Mouse (Mus musculus) hindbrain, embryonic 15.5 days (tissue): ENCODE data around the gene Dmxl2. TPM values are rescaled to one million over a fixed set of nuclear protein-coding genes. Genes with fewer than 3 reads are reported as not detected.

Source experiments
- ATAC-seq: fragments of 200-750 bp; cut with Nextera tagmentation; 2 replicates; pipeline ENCODE4 v1.8.0; 2017; ENCODE audit warnings: low read depth, moderate number of reproducible peaks, moderate TSS enrichment; ENCODE audit not compliant: low FRiP score
- H3K27ac ChIP-seq: fragments of 300-500 bp; sonication (generic); replicated peaks from 2 replicates; pipeline ENCODE4 v1.5.1; 2015; ENCODE audit warnings: mild to moderate bottlenecking, inconsistent platforms
- H3K27me3 ChIP-seq: fragments of 300-500 bp; sonication (generic); 2 replicates; pipeline ENCODE4 v1.6.1; 2015; ENCODE audit warnings: control low read depth, inconsistent platforms
- H3K36me3 ChIP-seq: fragments of 300-500 bp; sonication (generic); 2 replicates; pipeline ENCODE4 v1.6.1; 2015; ENCODE audit warnings: control low read depth, inconsistent platforms
- H3K4me1 ChIP-seq: fragments of 300-500 bp; sonication (generic); replicated peaks from 2 replicates; pipeline ENCODE4 v1.6.1; 2015; ENCODE audit warnings: control low read depth, inconsistent platforms
- H3K4me2 ChIP-seq: fragments of 300-500 bp; sonication (generic); 2 replicates; pipeline ENCODE4 v1.6.1; 2015; ENCODE audit warnings: moderate library complexity, mild to moderate bottlenecking, inconsistent platforms
- H3K4me3 ChIP-seq: fragments of 300-500 bp; sonication (generic); 2 replicates; pipeline ENCODE4 v1.5.1; 2015; ENCODE audit warnings: mild to moderate bottlenecking, inconsistent platforms
- H3K9ac ChIP-seq: fragments of 300-500 bp; sonication (generic); 2 replicates; pipeline ENCODE4 v1.6.1; 2015; ENCODE audit warnings: inconsistent platforms
- H3K9me3 ChIP-seq: fragments of 300-500 bp; sonication (generic); 2 replicates; pipeline ENCODE4 v1.6.1; 2016; ENCODE audit warnings: control low read depth, inconsistent platforms
- WGBS: fragments of 180-500 bp; shearing (Covaris S2); methylation state at CpG from one replicate; pipeline ENCODE4 v1.1.7; 2015; 5-methylcytosine and 5-hydroxymethylcytosine counted together
- polyA plus RNA-seq: library from polyadenylated mRNA; unstranded; fragments of >200 nt; fragmentation: Nextera tagmentation; extraction: Ambion mirVana; gene quantifications from 2 replicates; pipeline ENCODE4 v1.2.1, GENCODE M21; 2015

The Dmxl2 gene
- polyA plus RNA-seq, 1 experiment from 2014 or later: 56.0 TPM

DNA sequence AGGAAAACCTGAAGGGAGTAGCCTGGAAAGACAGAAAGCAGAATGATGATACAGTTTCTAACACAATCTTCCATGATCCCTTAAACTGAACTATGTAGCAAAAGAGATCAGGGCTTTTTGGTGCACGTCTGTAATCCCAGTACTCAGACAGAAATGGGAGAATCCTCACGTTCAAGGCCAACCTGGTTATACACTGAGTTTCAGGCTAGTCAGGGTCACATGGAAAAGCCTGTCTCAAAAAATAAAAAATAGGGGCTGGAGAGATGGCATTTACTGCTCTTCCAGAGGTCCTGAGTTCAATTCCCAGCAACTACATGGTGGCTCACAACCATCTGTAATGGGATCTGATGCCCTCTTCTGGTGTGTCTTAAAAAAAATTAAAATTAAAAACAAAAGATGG, 11.0 kb downstream of the Dmxl2 start:
- Histone ChIP-seq H3K27me3 (no peaks in the 10 kb centered on the region), H3K9ac (no peak overlapping the region), H3K27ac (no peak overlapping the region), H3K4me2 (no peak overlapping the region), H3K36me3 (no peaks in the 10 kb centered on the region), H3K4me1 (no peaks in the 10 kb centered on the region), H3K9me3 (no peaks in the 10 kb centered on the region), H3K4me3 (no peak overlapping the region)
- 94% methylated on average over 2 of the region's 2 CpGs for WGBS
- no peak for ATAC-seq

DNA sequence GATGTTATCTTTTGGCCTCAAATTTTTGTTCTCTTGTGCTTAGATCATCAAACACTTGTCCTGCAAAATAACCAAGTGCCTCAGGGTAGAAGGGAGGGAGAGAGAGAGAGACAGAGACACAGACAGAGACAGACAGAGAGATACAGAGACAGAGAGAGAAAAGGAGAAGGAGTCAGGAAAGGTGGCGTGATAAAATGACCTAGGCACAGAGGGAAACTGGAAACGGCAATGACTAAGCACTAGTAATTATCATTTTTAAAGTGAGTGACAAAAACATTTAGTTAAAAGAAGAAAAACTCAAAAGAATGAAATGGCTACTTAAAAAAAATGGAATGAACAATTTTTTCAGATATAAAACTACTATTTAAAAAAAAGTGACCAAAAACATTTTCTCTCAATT, 11.8 kb downstream of the Dmxl2 start:
- 78% methylated on average over 2 of the region's 2 CpGs for WGBS
- Histone ChIP-seq H3K9me3 (no peaks in the 10 kb centered on the region), H3K4me3 (no peak overlapping the region), H3K9ac (no peak overlapping the region), H3K27ac (no peak overlapping the region), H3K27me3 (no peaks in the 10 kb centered on the region), H3K4me1 (no peaks in the 10 kb centered on the region), H3K4me2 (no peak overlapping the region), H3K36me3 (no peaks in the 10 kb centered on the region)
- no peak for ATAC-seq

DNA sequence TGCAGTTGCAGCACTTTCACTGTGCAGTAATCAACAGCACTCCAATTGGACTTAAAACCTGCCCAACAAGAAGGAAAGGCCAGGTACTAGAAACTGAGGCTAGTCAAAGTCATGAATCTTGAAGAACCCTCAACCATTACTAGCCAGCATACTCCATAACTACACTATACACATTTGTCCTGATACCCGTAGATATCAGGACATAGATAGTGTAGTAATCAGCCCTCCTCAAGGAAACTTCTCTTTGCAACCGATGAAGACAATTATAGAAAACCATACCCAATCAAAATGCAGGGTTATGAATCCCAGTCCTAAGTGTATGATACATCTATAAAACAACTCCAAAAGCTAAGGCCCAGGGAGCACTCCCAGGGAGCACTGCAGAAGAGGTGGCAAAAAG, 16.5 kb downstream of the Dmxl2 start:
- H3K36me3 ChIP-seq: no peaks in the 10 kb centered on the region
- ATAC-seq: no peak
- no peak overlapping the region for H3K9ac ChIP-seq
- H3K27ac ChIP-seq: no peak overlapping the region
- H3K4me3 ChIP-seq: no peak overlapping the region
- no peak overlapping the region for H3K4me2 ChIP-seq
- H3K27me3 ChIP-seq: no peaks in the 10 kb centered on the region
- no peaks in the 10 kb centered on the region for H3K9me3 ChIP-seq
- 97% methylated on average over 2 of the region's 2 CpGs for WGBS
- no peaks in the 10 kb centered on the region for H3K4me1 ChIP-seq

DNA sequence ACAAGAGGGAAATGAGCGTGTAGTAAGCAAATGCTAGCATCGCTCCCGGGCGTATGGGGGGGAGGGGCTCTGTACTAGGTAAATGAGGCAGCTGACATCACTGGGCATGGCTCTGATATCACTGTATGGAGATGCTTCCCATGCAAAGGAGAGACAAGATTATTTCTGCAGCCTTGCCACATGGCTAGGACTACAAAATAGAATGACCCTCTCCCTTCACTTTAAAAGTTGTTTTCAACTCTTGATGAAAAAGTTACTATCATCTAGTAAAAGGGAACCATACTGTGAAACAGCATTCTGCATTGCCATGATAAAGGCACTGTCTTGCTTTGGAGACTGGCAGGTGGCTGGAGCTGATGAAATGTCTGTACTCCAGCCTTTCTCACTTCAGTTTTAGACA, 18.2 kb downstream of the Dmxl2 start:
- Histone ChIP-seq H3K4me2 (no peak overlapping the region), H3K4me1 (no peaks in the 10 kb centered on the region), H3K4me3 (no peak overlapping the region), H3K27me3 (no peaks in the 10 kb centered on the region), H3K9me3 (no peaks in the 10 kb centered on the region), H3K9ac (no peak overlapping the region), H3K27ac (no peak overlapping the region), H3K36me3 (no peaks in the 10 kb centered on the region)
- ATAC-seq: no peak
- 49% methylated on average over 4 of the region's 4 CpGs for WGBS

DNA sequence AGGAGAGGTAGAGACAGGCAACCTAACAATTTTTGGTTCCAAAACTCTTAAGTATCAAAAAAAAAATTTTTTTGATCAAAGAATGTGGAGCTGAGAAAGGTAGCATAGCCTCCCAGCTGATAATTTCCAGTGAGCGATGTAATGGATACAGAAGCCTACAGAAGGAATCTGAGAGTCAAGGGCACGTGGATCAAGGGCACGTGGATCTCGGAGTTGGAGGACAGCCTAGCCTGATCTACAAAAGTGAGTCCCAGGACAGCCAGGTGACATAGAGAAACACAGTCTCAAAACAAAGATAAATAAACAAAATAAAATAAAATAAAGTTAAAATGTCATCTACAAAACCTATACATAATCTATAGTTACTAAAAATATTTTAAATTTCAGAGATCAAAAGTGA, 18.7 kb downstream of the Dmxl2 start:
- Histone ChIP-seq H3K9me3 (no peaks in the 10 kb centered on the region), H3K9ac (no peak overlapping the region), H3K4me3 (no peak overlapping the region), H3K27ac (no peak overlapping the region), H3K36me3 (no peaks in the 10 kb centered on the region), H3K4me2 (no peak overlapping the region), H3K27me3 (no peaks in the 10 kb centered on the region), H3K4me1 (no peaks in the 10 kb centered on the region)
- 92% methylated on average over 4 of the region's 4 CpGs for WGBS
- no peak for ATAC-seq

DNA sequence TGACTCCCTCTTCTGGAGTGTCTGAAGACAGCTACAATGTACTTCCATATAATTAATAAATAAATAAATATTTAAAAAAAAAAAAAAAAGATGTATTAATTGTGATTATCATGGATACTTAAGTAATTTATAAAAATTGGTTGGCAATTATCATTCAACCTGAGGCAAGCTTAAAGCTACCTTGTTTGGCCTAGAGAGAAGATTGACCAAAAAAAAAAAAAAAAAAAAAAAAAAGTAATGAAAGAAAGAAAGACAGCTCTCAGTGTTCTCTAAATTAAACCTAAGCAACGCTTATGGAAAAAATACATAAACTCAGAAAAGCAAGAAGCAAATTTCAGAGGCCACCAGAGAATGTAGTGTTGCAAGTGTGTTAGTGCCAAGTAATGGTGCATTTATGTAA, 22.4 kb downstream of the Dmxl2 start:
- no peak overlapping the region for H3K9ac ChIP-seq
- peaks cover 5% of the 10 kb centered on the region; the same call in 1 of the 2 replicates for H3K36me3 ChIP-seq
- H3K4me3 ChIP-seq: no peak overlapping the region
- H3K27ac ChIP-seq: no peak overlapping the region
- no peaks in the 10 kb centered on the region for H3K9me3 ChIP-seq
- H3K4me2 ChIP-seq: no peak overlapping the region
- no peaks in the 10 kb centered on the region for H3K4me1 ChIP-seq
- 94% methylated on average over 1 of the region's 1 CpGs for WGBS
- ATAC-seq: no peak
- H3K27me3 ChIP-seq: no peaks in the 10 kb centered on the region

DNA sequence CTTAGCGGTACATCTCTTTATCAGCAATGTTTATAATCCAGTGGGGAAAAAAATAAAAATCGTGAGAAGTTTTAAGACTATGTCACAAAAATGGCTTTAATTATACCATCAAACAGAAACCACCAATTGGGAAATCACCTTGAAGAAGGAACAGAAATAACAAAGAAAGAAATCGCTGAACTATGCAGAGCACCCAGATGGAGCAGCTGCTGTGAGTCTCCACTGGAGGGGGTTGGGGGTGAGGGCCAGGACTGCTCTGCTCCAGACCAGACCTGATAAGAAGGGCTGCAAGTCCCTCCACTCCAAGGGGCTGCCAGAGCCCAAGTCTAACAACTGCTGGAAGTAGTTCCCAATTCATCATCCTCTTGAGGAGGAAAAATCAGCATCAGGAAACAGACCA, 23.3 kb downstream of the Dmxl2 start:
- no peaks in the 10 kb centered on the region for H3K4me1 ChIP-seq
- H3K27ac ChIP-seq: no peak overlapping the region
- H3K4me3 ChIP-seq: no peak overlapping the region
- no peak for ATAC-seq
- no peaks in the 10 kb centered on the region for H3K27me3 ChIP-seq
- no peak overlapping the region for H3K4me2 ChIP-seq
- peaks cover 5% of the 10 kb centered on the region; the same call in 1 of the 2 replicates for H3K36me3 ChIP-seq
- no peak overlapping the region for H3K9ac ChIP-seq
- WGBS: 67% methylated on average over 3 of the region's 3 CpGs
- no peaks in the 10 kb centered on the region for H3K9me3 ChIP-seq

DNA sequence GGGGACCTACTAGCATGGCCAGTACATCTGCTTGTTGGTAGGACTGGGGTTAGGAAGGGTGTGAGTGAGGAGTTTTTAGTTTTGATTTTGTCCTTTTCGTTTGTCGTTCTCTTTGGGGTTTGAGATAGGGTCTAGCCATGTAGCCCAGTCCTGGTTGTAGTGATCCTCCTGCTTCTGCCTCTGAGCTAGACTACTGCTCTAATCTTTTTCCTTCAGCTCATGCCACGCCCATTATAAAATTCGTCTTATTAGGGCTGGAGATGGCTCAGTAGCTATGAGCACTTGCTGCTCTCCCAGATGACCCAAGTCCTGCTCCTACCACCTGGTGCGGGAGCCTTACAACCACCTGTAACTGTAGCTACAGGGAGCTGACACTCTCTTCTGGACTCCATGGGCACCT, 26.9 kb downstream of the Dmxl2 start:
- no peaks in the 10 kb centered on the region for H3K9me3 ChIP-seq
- H3K36me3 ChIP-seq: peaks cover 13% of the 10 kb centered on the region; the same call in 1 of the 2 replicates

DNA sequence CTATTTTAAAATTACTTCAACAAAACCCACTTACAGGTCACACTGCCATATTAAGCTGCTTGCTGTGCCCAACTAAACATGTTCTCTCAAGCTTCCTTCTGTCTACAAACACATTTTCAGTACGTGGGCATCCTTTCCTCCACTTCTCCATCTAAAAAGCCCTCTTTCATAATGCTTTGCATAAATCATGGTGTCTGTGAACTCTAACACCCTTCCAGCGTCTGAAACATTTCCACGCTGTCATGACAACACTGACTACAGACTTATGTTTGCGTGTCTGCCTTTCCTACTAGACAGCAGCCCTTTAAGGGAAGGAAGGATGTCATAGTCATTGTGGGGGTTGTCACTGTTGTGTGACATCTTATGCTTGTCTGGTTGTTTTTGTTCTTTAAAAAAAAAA, 27.4 kb downstream of the Dmxl2 start:
- H3K9me3 ChIP-seq: no peaks in the 10 kb centered on the region
- H3K36me3 ChIP-seq: peaks cover 15% of the 10 kb centered on the region; the same call in 1 of the 2 replicates
- H3K4me2 ChIP-seq: no peak overlapping the region
- no peak for ATAC-seq
- no peak overlapping the region for H3K4me3 ChIP-seq
- H3K9ac ChIP-seq: no peak overlapping the region
- 47% methylated on average over 4 of the region's 4 CpGs for WGBS
- H3K27me3 ChIP-seq: no peaks in the 10 kb centered on the region
- no peaks in the 10 kb centered on the region for H3K4me1 ChIP-seq
- H3K27ac ChIP-seq: no peak overlapping the region

More for the DNA sequence above, 26.9 kb downstream of the Dmxl2 start:
- Histone ChIP-seq H3K4me3 (no peak overlapping the region), H3K4me2 (no peak overlapping the region), H3K9ac (no peak overlapping the region), H3K27me3 (no peaks in the 10 kb centered on the region), H3K4me1 (no peaks in the 10 kb centered on the region), H3K27ac (no peak overlapping the region)
- WGBS: 91% methylated on average over 5 of the region's 5 CpGs
- no peak for ATAC-seq

DNA sequence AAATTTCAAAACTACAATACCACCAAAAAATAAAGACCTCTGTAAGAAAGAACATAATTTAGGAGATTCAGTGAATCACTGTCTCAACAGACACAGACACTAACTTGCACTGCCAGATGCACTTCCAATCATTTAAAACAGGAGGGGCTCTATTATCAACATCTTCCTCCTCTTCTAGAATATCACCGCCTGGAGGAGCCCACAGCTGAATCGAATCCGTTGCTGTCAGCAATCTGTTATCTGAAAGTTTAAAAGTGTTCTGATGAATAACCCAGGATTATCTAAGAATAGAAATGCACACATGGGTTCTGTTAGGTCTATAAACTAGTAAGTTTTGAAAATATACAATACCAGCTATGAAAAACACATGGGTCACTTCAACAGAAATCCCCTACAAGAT, 28.6 kb downstream of the Dmxl2 start:
- H3K27ac ChIP-seq: no peak overlapping the region
- no peak for ATAC-seq
- no peak overlapping the region for H3K4me3 ChIP-seq
- no peak overlapping the region for H3K9ac ChIP-seq
- H3K4me2 ChIP-seq: no peak overlapping the region
- H3K9me3 ChIP-seq: no peaks in the 10 kb centered on the region
- H3K4me1 ChIP-seq: no peaks in the 10 kb centered on the region
- no peaks in the 10 kb centered on the region for H3K27me3 ChIP-seq
- peaks cover 15% of the 10 kb centered on the region; the same call in 1 of the 2 replicates for H3K36me3 ChIP-seq
- 74% methylated on average over 3 of the region's 3 CpGs for WGBS

DNA sequence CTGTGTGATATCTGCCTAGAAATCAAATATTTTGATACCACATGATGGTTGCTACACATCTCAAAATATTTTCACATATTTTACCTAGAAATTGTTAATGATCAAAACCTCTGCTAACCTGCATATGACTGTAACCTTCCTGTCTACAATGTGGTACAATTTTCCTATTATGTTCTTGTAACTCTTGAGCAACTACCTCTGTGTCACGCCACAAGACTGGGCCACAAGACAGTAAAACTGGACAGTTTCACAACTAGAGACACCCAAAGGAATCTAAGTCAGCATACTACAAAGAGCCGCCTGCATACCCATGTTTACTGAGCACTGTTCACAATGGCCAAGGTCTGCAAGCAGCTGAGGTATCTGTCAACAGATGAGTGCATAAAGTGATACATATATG, 32.1 kb downstream of the Dmxl2 start:
- no peaks in the 10 kb centered on the region for H3K27me3 ChIP-seq

DNA sequence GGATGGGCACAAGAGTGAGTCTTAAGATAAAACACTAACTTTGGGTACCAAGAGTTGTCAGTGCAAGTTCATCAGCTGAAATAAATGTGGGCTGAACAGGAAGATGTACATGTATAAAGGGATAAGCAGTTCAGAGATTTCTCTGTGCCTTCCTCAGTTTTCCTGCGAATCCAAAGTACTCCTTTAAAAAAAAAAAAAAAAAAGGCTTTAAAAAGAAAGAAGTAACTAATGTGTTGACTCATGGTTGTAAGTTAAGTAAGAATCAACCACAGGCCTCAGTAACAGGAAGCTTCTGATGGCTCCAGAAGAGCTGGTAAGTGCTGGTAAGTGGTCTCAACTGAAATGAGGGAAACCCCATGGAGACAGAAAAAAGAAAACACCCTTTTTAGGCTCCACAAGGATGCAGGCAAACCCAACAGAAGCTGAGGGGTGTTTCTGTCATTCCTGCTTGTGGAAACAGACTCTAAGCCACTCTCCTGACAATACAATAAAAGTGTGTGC, 33.9 kb downstream of the Dmxl2 start:
- H3K27ac ChIP-seq: no peak overlapping the region
- H3K9ac ChIP-seq: no peak overlapping the region
- H3K4me1 ChIP-seq: no peaks in the 10 kb centered on the region
- no peak for ATAC-seq
- H3K4me2 ChIP-seq: no peak overlapping the region
- H3K36me3 ChIP-seq: peaks cover 19% of the 10 kb centered on the region
- WGBS: 96% methylated on average over 1 of the region's 1 CpGs
- H3K4me3 ChIP-seq: no peak overlapping the region
- H3K27me3 ChIP-seq: no peaks in the 10 kb centered on the region
- no peaks in the 10 kb centered on the region for H3K9me3 ChIP-seq

More for the DNA sequence above, 32.1 kb downstream of the Dmxl2 start:
- Histone ChIP-seq H3K36me3 (peaks cover 16% of the 10 kb centered on the region), H3K4me3 (no peak overlapping the region), H3K9ac (no peak overlapping the region), H3K9me3 (no peaks in the 10 kb centered on the region), H3K4me2 (no peak overlapping the region), H3K4me1 (no peaks in the 10 kb centered on the region), H3K27ac (no peak overlapping the region)
- WGBS: 93% methylated on average over 2 of the region's 2 CpGs
- ATAC-seq: no peak

DNA sequence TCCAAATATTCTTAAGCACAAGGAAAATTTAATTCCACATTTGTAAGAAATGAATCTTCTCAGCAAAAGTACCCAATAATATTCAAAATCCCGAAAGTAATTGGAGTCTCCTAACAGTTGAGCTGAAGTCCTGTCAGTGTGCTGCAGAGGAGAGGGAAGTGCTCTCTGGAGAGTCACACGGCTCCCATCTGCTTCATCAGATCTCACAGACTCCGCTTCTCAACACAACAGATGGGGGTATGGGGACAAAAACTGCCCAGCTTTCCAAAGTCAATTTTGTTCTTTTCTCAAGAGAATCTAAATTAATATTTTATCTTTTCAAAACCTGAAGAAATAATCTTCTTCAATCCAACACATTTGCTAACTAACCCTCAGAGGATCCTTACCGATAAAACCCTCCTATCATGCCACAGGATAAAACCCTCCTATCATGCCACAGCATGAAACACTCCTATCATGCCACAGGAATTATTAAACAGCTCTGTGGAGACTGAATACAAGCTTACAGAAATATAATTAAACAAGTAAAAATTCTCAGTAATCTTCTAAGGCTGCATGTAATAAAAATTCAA, 37.9 kb downstream of the Dmxl2 start:
- no peaks in the 10 kb centered on the region for H3K27me3 ChIP-seq

More for the DNA sequence above, 37.9 kb downstream of the Dmxl2 start:
- Histone ChIP-seq H3K4me3 (no peak overlapping the region), H3K36me3 (peaks cover 20% of the 10 kb centered on the region), H3K9me3 (no peaks in the 10 kb centered on the region), H3K9ac (no peak overlapping the region), H3K4me2 (no peak overlapping the region), H3K4me1 (no peaks in the 10 kb centered on the region), H3K27ac (no peak overlapping the region)
- no peak for ATAC-seq
- 47% methylated on average over 4 of the region's 4 CpGs for WGBS
